Mouse (Mus musculus) adrenal gland, postnatal 36 days (tissue): ENCODE measurements around the gene Senp3. TPM values are rescaled to one million over a fixed set of nuclear protein-coding genes. Genes with fewer than 3 reads are reported as not detected.

ENCODE experiments used
- DNase-seq, 2 experiments: peaks; one replicate each; pipeline ENCODE4 v3.0.0; 2021; ENCODE audit warnings: mixed read lengths in 1 of 2
- total RNA-seq, 2 experiments: library from RNA; stranded (reverse); gene quantifications; 2 replicates each; pipeline ENCODE4 v1.2.3; 2021

Gene Senp3
- total RNA-seq, 2 experiments from 2014 or later = 70.6 to 80.4 TPM

DNA sequence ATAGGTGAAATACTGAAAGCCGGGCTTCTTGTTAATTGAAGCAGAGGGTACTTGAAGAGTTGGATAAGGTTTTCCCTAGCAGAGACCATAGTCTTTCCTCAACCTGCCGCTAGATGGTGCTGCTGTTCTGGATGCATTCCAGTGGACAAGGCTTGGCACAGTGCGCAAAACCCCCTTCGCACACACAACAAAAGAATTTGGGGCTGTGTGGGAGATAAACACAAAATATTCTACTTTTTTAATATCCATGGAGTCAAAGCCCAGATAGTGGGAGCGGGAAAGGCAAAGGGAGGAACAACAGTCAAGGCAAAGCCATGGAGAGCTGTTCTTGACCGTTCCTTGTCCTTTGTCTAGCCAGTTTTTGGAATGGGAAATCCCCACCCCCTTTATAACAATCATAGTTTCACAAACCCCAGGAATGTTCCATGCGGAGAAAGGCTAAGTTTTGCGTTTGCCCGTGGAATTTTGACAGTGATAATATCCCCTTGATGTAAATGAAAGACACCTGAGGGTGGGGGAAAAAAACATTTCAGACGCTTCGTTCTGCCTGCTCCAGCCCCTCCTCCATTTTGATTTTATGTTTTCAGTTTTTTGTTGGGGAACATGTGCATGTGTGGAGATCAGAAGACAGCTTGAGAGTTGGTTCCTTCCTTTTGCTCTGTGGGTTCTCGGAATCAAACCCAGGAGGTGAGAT is 1.1 kb upstream of the Senp3 start:
- DNase-seq = peak; percentile 90 to 93

DNA sequence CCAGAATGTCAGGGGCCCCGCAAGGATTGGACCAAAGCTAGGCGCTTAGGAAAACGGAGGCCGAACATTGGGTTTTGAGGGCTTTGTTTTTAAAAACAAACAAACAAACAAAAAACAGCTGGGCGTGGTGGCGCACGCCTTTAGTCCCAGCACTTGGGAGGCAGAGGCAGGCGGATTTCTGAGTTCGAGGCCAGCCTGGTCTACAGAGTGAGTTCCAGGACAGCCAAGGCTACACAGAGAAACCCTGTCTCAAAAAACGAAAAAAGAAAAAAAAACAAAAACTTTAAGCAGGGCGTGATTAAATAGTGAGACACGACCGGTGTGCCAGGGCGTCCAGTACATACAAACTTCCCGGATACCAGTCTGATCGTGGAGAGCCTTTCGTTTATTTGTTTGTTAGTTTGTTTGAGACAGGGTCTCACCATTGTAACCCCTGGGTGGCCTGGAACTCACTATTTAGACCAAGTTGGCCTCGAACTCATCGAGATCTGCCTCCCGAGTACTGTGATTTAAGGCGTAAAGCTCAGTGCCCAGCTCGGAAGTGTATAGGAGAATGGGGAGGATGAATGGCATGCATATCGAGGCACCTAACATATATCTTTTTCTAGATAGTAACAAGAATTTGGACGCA is 440 bp upstream of the Senp3 start:
- DNase-seq = no peak

- DNase-seq = no peak
Observed at GRCm38 (mm10) chr11:69680136-69680855, 1.6 kb downstream of the Senp3 start.

DNA sequence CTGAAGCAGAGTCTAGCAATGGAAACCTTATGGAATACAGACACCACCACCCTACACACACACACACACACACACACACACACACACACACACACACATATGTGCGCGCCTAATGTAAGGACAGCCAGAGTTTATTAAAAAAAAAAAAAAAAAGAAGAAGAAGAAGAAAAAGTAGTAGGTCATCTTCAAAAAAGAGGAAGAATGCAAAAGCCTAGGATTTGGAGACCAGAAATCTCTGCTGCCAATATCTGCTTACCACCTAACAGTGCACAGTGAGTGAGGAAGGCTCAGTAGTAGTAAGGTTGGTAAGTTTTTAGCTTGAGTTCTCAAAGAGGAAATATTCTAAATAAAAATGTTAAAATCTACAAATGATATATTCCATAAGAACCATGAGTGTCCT is 2.7 kb downstream of the Senp3 start:
- no peak for DNase-seq

- peak; percentile 99 to 100 for DNase-seq
Observed at GRCm38 (mm10) chr11:69672211-69672706, 9.6 kb downstream of the Senp3 start, which contains the start of gene Eif4a1. TSS of gene Eif4a1 (minus strand) at chr11:69672423.

- peak in 1 of 2 experiments; percentile 40 for DNase-seq
Observed at GRCm38 (mm10) chr11:69671726-69672124, 10.2 kb downstream of the Senp3 start.

- DNase-seq = peak; percentile 97 to 99
Observed at GRCm38 (mm10) chr11:69670786-69671725, 10.8 kb downstream of the Senp3 start.

DNA sequence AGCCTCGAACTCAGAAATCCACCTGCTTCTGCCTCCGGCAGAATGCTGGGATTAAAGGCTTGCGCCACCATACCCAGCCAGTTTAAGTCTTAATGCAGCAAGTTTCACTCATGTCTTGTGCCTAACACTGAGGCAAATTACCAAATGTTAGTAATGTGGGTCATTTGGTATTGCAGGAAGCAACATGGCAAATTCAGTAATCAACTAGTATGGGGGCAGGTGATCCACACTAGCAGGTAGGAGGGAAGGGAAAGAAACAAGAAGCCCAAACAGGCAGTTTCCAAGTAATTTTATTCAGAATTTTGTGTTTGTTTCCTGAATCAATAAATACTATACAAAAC is 15.2 kb downstream of the Senp3 start:
- DNase-seq = no peak

- DNase-seq = peak; percentile 61 to 64
Observed at GRCm38 (mm10) chr11:69665961-69666664, 15.8 kb downstream of the Senp3 start, which contains the start of gene Cd68. TSS of gene Cd68 (minus strand) at chr11:69666153.

- DNase-seq = no peak
Observed at GRCm38 (mm10) chr11:69665457-69665960, 16.4 kb downstream of the Senp3 start.

DNA sequence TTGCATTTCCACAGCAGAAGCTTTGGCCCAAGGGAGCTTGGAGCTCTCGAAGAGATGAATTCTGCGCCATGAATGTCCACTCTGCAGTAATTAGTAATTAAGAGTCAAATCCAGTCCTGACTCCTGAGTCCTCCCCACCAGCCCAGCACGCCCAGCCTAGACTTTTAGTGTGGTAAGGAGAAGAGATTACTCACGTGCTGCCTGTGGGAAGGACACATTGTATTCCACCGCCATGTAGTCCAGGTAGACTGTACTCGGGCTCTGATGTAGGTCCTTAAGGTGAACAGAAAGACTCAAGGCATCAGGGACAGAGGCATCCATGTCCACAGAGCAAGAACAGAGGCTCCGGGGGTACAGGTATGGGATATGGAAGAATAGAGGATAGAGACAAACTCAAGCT is 17.0 kb downstream of the Senp3 start:
- DNase-seq = no peak

DNA sequence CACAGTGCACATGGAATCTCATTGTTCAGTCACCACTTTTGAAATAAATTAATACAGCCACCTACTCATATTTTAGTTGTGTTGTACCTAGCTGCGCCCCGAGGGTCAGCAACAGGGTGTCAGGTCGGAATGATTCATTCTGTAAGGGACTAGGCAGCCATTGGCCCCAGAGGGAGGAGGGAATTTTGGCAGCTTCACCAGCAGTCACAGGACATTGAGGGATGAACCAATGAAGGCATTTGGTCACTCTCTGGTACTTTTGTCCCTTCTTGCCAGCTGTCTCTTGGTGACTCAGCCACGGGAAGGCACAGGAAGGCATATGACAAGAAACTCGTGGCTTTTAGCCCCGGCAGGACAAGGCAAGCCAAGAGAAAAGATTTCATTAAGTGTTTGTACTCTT is 18.1 kb downstream of the Senp3 start:
- DNase-seq = peak; percentile 72 to 73

DNA sequence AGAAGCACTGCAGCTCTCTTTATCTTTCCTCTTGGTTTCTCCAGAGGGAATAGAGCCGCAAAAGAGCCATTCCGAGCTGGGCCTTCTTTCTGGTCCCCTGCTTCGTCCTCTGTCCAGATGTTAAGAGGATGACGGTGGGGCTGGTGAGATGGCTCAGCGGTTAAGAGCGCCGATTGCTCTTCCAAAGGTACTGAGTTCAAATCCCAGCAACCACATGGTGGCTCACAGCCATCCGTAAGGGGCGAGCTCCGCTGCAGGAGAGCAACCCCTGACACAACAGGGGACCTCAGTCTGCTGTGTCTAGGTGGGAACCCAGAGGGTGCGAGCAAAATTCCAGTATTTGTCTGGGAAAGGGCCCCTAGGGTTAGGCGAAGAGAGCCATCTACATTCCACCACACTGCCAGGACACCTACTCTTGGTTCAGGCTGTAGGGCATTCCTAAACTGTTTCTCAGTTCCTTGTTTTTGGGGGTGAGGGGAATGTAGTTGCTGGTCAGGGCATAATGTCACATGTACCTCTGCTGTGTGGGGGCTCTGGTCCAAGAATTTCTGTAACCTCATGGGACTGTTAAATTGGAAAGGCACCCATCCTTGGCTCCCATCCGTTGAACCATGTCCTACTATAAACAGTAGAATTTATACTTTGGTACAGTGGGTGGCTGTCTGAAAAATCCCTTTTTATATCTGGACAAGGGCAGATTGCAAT is 18.8 kb downstream of the Senp3 start:
- no peak for DNase-seq

GRCm38 (mm10) chr11:69662213-69662966 is 19.5 kb downstream of the Senp3 start, which contains the start of gene Mpdu1:
TSS of gene Mpdu1 (minus strand) at chr11:69662642.
- peak; percentile 95 for DNase-seq

DNA sequence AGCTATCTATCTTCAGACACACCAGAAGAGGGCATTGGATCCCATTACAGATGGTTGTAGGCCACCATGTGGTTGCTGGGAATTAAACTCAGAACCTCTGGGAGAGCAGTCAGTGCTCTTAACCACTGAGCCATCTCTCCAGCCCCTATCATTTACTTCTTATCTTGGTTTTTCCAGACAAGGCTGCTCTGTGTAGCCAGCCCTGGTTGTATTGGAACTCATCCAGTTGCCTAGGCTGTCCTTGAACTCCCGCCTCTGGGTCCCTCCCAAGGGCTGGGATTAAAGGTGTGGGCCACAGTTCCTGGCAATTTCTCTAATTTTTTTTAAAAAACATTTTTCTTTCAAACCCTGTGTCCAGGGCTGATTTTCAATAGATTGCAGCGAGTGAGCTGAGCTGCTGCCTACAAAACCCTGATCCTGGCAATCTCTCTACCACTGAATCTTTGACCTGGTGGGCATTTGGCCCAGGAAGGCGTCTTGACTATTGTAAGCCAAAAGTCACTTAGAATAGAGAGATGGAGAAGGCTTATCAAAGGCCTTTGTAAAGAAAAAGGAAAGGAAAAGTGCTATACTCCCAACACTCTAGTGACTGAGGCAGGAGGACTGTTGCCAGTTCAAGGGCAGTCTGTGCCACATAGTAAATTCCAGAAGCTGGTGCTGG is 20.5 kb downstream of the Senp3 start:
- peak; percentile 69 to 75 for DNase-seq

- no peak for DNase-seq
Observed at GRCm38 (mm10) chr11:69657462-69657881, 24.4 kb downstream of the Senp3 start.

GRCm38 (mm10) chr11:69656617-69657461 is 25.0 kb downstream of the Senp3 start:
- peak in 1 of 2 experiments; percentile 53 for DNase-seq

GRCm38 (mm10) chr11:69656065-69656455 is 25.8 kb downstream of the Senp3 start:
- no peak for DNase-seq
